Mouse (Mus musculus) kidney, postnatal 0 days (tissue): ENCODE measurements around the gene Cdk14. TPM values are rescaled to one million over a fixed set of nuclear protein-coding genes. Genes with fewer than 3 reads are reported as not detected.
A peak's percentile ranks its signal among the peaks of the same experiment; 100 is the strongest.

Experiments used
- ATAC-seq: fragments of 200-750 bp; cut with Nextera tagmentation; replicated peaks from 2 replicates; pipeline ENCODE4 v1.8.0; 2017; ENCODE audit warnings: low read depth, moderate number of reproducible peaks, moderate TSS enrichment, moderate library complexity; ENCODE audit not compliant: low FRiP score
- DNase-seq: peaks from one replicate; pipeline ENCODE4 v3.0.0-alpha.2; 2016; ENCODE audit warnings: low spot score
- H3K27ac ChIP-seq: fragments of 300-500 bp; sonication (generic); 2 replicates; pipeline ENCODE4 v1.5.1; 2014; ENCODE audit warnings: mild to moderate bottlenecking
- H3K27me3 ChIP-seq: fragments of 300-500 bp; sonication (generic); 2 replicates; pipeline ENCODE4 v1.6.1; 2014; ENCODE audit warnings: low read length, mixed read lengths; ENCODE audit not compliant: insufficient read depth
- H3K36me3 ChIP-seq: fragments of 300-500 bp; sonication (generic); 2 replicates; pipeline ENCODE4 v1.6.1; 2014; ENCODE audit warnings: low read length, mixed read lengths; ENCODE audit not compliant: insufficient read depth
- H3K4me1 ChIP-seq: fragments of 300-500 bp; sonication (generic); replicated peaks from 2 replicates; pipeline ENCODE4 v1.6.1; 2014; ENCODE audit warnings: antibody characterized with exemption, low read length, mixed read lengths; ENCODE audit not compliant: insufficient read depth
- H3K4me2 ChIP-seq: fragments of 300-500 bp; sonication (generic); 2 replicates; pipeline ENCODE4 v1.6.1; 2014; ENCODE audit warnings: mild to moderate bottlenecking, low read length, moderate library complexity, mixed read lengths
- H3K4me3 ChIP-seq: fragments of 300-500 bp; sonication (generic); replicated peaks from 2 replicates; pipeline ENCODE4 v1.5.1; 2014; ENCODE audit warnings: low read depth, low read length
- H3K9ac ChIP-seq: fragments of 300-500 bp; sonication (generic); 2 replicates; pipeline ENCODE4 v1.6.1; 2014; ENCODE audit warnings: low read depth, low read length
- H3K9me3 ChIP-seq: fragments of 300-500 bp; sonication (generic); replicated peaks from 2 replicates; pipeline ENCODE4 v1.6.1; 2016; ENCODE audit warnings: low read length, inconsistent platforms, mixed read lengths
- CTCF ChIP-seq: IDR thresholded peaks from 2 replicates; pipeline ENCODE4 v1.5.1; 2016; ENCODE audit warnings: antibody characterized with exemption, low read depth, mild to moderate bottlenecking, moderate library complexity
- WGBS: fragments of 180-500 bp; shearing (Covaris S2); extraction: QIAGEN DNeasy Blood & Tissue Kit; methylation state at CpG from one replicate; pipeline ENCODE4 v1.1.7; 2014; 5-methylcytosine and 5-hydroxymethylcytosine counted together
- polyA plus RNA-seq: library from polyadenylated mRNA; unstranded; fragments of >200 nt; fragmentation: Nextera tagmentation; extraction: Ambion mirVana; gene quantifications from 2 replicates; pipeline ENCODE4 v1.2.1, GENCODE M21; 2015

Cdk14 gene
- polyA plus RNA-seq, 1 experiment from 2014 or later = 8.8 TPM

GRCm38 (mm10) chr5:4892734-4893133 is 527.4 kb downstream of the Cdk14 start:
- Histone ChIP-seq H3K27ac (no peak overlapping the region), H3K27me3 (no peaks in the 10 kb centered on the region), H3K36me3 (no peaks in the 10 kb centered on the region), H3K4me2 (no peak overlapping the region), H3K9me3 (no peaks in the 10 kb centered on the region), H3K4me1 (no peaks in the 10 kb centered on the region), H3K4me3 (no peak overlapping the region), H3K9ac (no peak overlapping the region)
- DNase-seq (peak; percentile 51), ATAC-seq (no peak)
- 44% methylated on average over 4 of the region's 4 CpGs for WGBS
- TF ChIP-seq CTCF = no peak

DNA sequence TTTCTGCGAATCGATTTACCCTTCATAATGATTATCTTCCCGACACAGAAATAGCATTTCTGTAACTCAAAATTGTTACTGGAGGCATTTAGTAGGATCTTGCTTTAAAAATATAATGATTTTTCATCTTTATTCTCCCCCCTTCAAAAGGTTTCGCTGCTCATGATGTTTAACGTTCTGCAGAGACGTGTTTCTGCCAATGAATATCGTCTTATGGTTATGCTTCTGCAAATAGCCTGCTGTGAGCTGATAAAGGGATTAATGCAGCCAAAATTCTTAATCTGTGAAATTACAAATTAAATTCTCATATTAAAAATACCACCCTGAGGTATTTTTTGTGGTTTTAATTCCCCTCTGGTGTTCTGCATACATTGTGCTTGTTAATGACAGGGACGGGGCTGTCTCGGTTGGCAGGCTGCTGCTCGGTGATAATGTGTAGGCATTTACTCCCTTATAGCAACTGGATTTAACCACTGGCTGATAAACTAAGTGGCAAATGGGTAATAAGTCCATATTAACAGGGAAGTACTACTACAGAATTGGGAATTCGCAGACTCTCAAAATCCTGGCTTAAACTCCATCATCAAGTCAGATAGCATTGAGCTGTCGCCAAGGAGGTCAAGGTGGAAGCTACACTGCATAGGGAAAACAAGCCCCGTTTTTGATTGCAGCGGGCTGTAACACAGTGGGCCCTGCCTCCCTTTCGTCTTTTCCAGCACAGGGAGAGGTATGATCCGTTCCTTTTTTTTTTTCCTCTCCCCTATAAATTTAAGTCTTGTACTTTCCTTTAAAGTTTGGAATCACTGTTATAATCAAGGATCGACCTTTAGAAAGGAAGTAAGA is 528.0 kb downstream of the Cdk14 start:
- Histone ChIP-seq H3K27ac (no peak overlapping the region), H3K36me3 (no peaks in the 10 kb centered on the region), H3K27me3 (no peaks in the 10 kb centered on the region), H3K4me1 (no peaks in the 10 kb centered on the region), H3K9me3 (no peaks in the 10 kb centered on the region), H3K4me3 (no peak overlapping the region), H3K4me2 (no peak overlapping the region), H3K9ac (no peak overlapping the region)
- DNase-seq (no peak), ATAC-seq (no peak)
- no peak for TF ChIP-seq CTCF
- WGBS = 63% methylated on average over 17 of the region's 17 CpGs

DNA sequence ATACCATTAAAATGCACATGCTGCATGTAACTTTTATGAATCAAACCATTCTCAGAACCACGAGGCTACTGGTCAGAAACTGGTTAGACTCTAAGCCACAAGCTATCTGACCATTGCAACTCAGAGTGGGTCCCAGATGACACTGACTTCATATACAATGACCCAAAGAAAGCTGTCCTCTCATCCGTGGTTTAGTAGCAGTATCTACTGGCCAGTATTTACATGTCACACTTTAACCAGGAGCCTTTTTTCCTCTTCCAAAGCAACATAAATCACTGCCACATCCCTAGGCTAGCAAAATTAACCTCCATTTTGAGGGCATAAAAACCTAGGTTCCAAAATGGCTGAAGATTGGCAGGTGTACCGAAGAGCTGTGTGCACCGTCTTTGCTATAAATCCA is 533.0 kb downstream of the Cdk14 start:
- WGBS = 68% methylated on average over 4 of the region's 4 CpGs
- 0 out of 2 replicates have a peak, but pooled peaks have one; percentile 52 for ATAC-seq
- Histone ChIP-seq H3K27ac (no peak overlapping the region; the same call in 1 of the 2 replicates), H3K27me3 (no peaks in the 10 kb centered on the region), H3K4me1 (no peaks in the 10 kb centered on the region), H3K4me2 (no peak overlapping the region), H3K9me3 (no peaks in the 10 kb centered on the region), H3K4me3 (no peak overlapping the region), H3K36me3 (no peaks in the 10 kb centered on the region), H3K9ac (no peak overlapping the region)
- DNase-seq = no peak
- no peak for TF ChIP-seq CTCF

DNA sequence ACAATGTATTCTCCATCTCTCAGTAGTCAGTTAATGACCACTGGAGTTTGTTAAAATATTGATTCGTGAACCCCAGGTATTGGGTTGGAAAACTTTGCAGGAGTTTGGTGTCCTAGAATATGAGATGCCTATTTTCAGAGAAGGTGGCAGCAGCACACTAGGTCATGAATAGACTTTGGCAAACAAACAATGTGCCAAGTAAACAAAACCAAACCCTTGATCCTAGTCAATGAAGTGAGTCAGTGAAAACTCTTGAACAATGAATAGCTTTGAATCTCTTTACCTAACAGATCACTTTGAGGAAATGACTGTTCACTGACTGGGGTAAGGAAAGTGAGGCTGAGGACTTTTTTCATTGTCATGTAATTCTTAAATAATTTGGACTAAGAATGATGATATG is 537.3 kb downstream of the Cdk14 start:
- no peaks in the 10 kb centered on the region for H3K36me3 ChIP-seq
- DNase-seq (no peak), ATAC-seq (no peak)
- H3K27ac ChIP-seq = no peak overlapping the region
- no peak for TF ChIP-seq CTCF
- H3K27me3 ChIP-seq = no peaks in the 10 kb centered on the region
- H3K4me2 ChIP-seq = no peak overlapping the region
- 92% methylated on average over 1 of the region's 1 CpGs for WGBS
- H3K9me3 ChIP-seq = no peaks in the 10 kb centered on the region
- no peak overlapping the region for H3K9ac ChIP-seq
- no peaks in the 10 kb centered on the region for H3K4me1 ChIP-seq
- no peak overlapping the region for H3K4me3 ChIP-seq

- TF ChIP-seq CTCF = no peak
- no peaks in the 10 kb centered on the region for H3K36me3 ChIP-seq
- H3K27me3 ChIP-seq = no peaks in the 10 kb centered on the region
- no peak overlapping the region for H3K4me3 ChIP-seq
- no peak for DNase-seq
- no peak for ATAC-seq
- no peak overlapping the region for H3K9ac ChIP-seq
- no peaks in the 10 kb centered on the region for H3K9me3 ChIP-seq
- H3K4me1 ChIP-seq = no peaks in the 10 kb centered on the region
- no peak overlapping the region for H3K4me2 ChIP-seq
- H3K27ac ChIP-seq = no peak overlapping the region
- WGBS = 65% methylated on average over 4 of the region's 4 CpGs
These were observed 539.8 kb downstream of the Cdk14 start for GRCm38 (mm10) chr5:4880331-4880730.

GRCm38 (mm10) chr5:4878934-4879333 is 541.2 kb downstream of the Cdk14 start:
- no peaks in the 10 kb centered on the region for H3K4me1 ChIP-seq
- H3K27me3 ChIP-seq = no peaks in the 10 kb centered on the region
- H3K9me3 ChIP-seq = no peaks in the 10 kb centered on the region
- DNase-seq (no peak), ATAC-seq (no peak)
- WGBS = 52% methylated on average over 3 of the region's 3 CpGs
- no peak overlapping the region for H3K9ac ChIP-seq
- H3K4me2 ChIP-seq = no peak overlapping the region
- TF ChIP-seq CTCF = no peak
- H3K4me3 ChIP-seq = no peak overlapping the region
- no peaks in the 10 kb centered on the region for H3K36me3 ChIP-seq
- H3K27ac ChIP-seq = no peak overlapping the region

DNA sequence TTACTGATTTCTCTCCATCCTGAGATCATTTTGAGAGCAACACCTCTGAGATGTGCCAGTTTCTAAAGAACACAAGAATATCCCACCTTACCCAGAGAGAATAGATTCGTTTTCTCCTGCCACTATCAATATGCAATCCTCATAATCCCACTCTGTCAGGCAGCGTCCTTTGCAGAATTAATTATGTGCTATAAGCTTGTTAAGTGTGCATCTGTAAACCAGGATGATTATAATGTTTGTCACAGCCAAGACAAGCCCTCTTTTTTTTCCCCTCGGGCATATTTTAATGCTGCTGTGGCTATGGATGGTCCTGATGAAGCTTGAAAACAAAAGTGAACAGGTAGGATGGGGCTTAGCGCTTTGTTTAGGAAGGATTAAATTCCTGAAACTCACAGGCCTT is 542.5 kb downstream of the Cdk14 start:
- TF ChIP-seq CTCF = no peak
- no peak overlapping the region for H3K9ac ChIP-seq

More for the DNA sequence above, 542.5 kb downstream of the Cdk14 start:
- WGBS = 84% methylated on average over 4 of the region's 4 CpGs
- DNase-seq (no peak), ATAC-seq (no peak)
- Histone ChIP-seq H3K27ac (no peak overlapping the region), H3K36me3 (no peaks in the 10 kb centered on the region), H3K4me3 (no peak overlapping the region), H3K4me1 (no peaks in the 10 kb centered on the region), H3K9me3 (no peaks in the 10 kb centered on the region), H3K4me2 (no peak overlapping the region), H3K27me3 (no peaks in the 10 kb centered on the region)
